Mouse (Mus musculus) kidney, adult 10 weeks (tissue): Measurements from ENCODE around the gene Ptprt. TPM values are rescaled to one million over a fixed set of nuclear protein-coding genes. Genes with fewer than 3 reads are reported as not detected.

ENCODE experiments used
- polyA plus RNA-seq: library from polyadenylated mRNA; stranded (reverse); fragments of 350-450 nt; fragmentation: Illumina TruSeq; extraction: RNeasy Lipid Tissue Mini Kit (QIAGEN cat#74804); gene quantifications from one replicate; pipeline ENCODE4 v1.2.3, GENCODE M21; 2014; ENCODE audit warnings: low read depth, low replicate concordance

Gene Ptprt
- polyA plus RNA-seq: 0.04 TPM

GRCm38 (mm10) chr2:162660941-162661386, at the start of gene Ptprt:
Gene Ptprt, minus strand, starts transcription at chr2:162661147.

